Mouse (Mus musculus) CD8-positive naive resting alpha-beta T cell, adult 2 months (primary cell): Measurements from ENCODE around the gene Hmgb1.

Source experiments
- DNase-seq, 2 experiments: peaks; one replicate each; pipeline ENCODE4 v3.0.0; 2022; ENCODE audit warnings: low read depth in 2 of 2, low spot score in 2 of 2

Gene Hmgb1

GRCm38 (mm10) chr5:149068247-149068740 is 116.0 kb downstream of the Hmgb1 start:
- no peak for DNase-seq

GRCm38 (mm10) chr5:149067501-149067961 is 116.8 kb downstream of the Hmgb1 start:
- no peak for DNase-seq

GRCm38 (mm10) chr5:149062833-149063232 is 121.5 kb downstream of the Hmgb1 start:
- no peak for DNase-seq

- DNase-seq = peak in 1 of 2 experiments; percentile 16
These were observed 130.7 kb downstream of the Hmgb1 start for GRCm38 (mm10) chr5:149053352-149054168.

- peak; percentile 97 to 98 for DNase-seq
These were observed 131.6 kb downstream of the Hmgb1 start for GRCm38 (mm10) chr5:149052421-149053338.

- DNase-seq = peak; percentile 73 to 75
These were observed 132.5 kb downstream of the Hmgb1 start for GRCm38 (mm10) chr5:149051571-149052420.

- no peak for DNase-seq
These were observed 133.1 kb downstream of the Hmgb1 start for GRCm38 (mm10) chr5:149051194-149051570.

GRCm38 (mm10) chr5:149050588-149051160 is 133.6 kb downstream of the Hmgb1 start:
- DNase-seq = no peak

- no peak for DNase-seq
These were observed 134.9 kb downstream of the Hmgb1 start for GRCm38 (mm10) chr5:149049435-149049834.

GRCm38 (mm10) chr5:149048961-149049360 is 135.3 kb downstream of the Hmgb1 start:
- DNase-seq = no peak

GRCm38 (mm10) chr5:149046650-149047049 is 137.6 kb downstream of the Hmgb1 start:
- no peak for DNase-seq

- DNase-seq = no peak
These were observed 138.7 kb downstream of the Hmgb1 start for GRCm38 (mm10) chr5:149045470-149046085.

GRCm38 (mm10) chr5:149045054-149045453 is 139.2 kb downstream of the Hmgb1 start:
- no peak for DNase-seq

GRCm38 (mm10) chr5:149044067-149044466 is 140.2 kb downstream of the Hmgb1 start:
- no peak for DNase-seq

GRCm38 (mm10) chr5:149043240-149043639 is 141.0 kb downstream of the Hmgb1 start:
- DNase-seq = no peak

GRCm38 (mm10) chr5:149039825-149040224 is 144.5 kb downstream of the Hmgb1 start:
- DNase-seq = peak; percentile 50 to 54

GRCm38 (mm10) chr5:149037729-149038128 is 146.6 kb downstream of the Hmgb1 start:
- DNase-seq = no peak

GRCm38 (mm10) chr5:149036920-149037319 is 147.4 kb downstream of the Hmgb1 start:
- no peak for DNase-seq

GRCm38 (mm10) chr5:149032438-149032837 is 151.9 kb downstream of the Hmgb1 start:
- no peak for DNase-seq

- peak; percentile 44 for DNase-seq
These were observed 153.0 kb downstream of the Hmgb1 start for GRCm38 (mm10) chr5:149031199-149031750.
